Mouse (Mus musculus) thymus, adult 18-20 months (tissue): ENCODE data around the gene Stx8.

ENCODE experiments used
- DNase-seq, 2 experiments: peaks; one replicate each; pipeline ENCODE4 v3.0.0; 2022; ENCODE audit warnings: mixed read lengths in 2 of 2

The Stx8 gene

GRCm38 (mm10) chr11:67965905-67966878 is at the start of gene Stx8:
Stx8 (plus strand) TSS chr11:67966193.
- DNase-seq: peak; percentile 83 to 87

GRCm38 (mm10) chr11:67917126-67917525 is 48.9 kb upstream of the Stx8 start:
- no peak for DNase-seq

GRCm38 (mm10) chr11:67919593-67919992 is 46.4 kb upstream of the Stx8 start:
- no peak for DNase-seq

GRCm38 (mm10) chr11:67920226-67920960 is 45.6 kb upstream of the Stx8 start:
- DNase-seq: no peak

GRCm38 (mm10) chr11:67921091-67921826 is 44.7 kb upstream of the Stx8 start:
- DNase-seq: peak in 1 of 2 experiments; percentile 1

GRCm38 (mm10) chr11:67921827-67922754 is 43.9 kb upstream of the Stx8 start, which contains the start of gene Usp43:
Usp43 (minus strand) TSS chr11:67922153.
- peak; percentile 8 to 9 for DNase-seq

GRCm38 (mm10) chr11:67922755-67923125 is 43.3 kb upstream of the Stx8 start:
- DNase-seq: peak; percentile 56 to 65

- no peak for DNase-seq
Observed at GRCm38 (mm10) chr11:67923720-67924119, 42.3 kb upstream of the Stx8 start.

- DNase-seq: no peak
Observed at GRCm38 (mm10) chr11:67925000-67925399, 41.0 kb upstream of the Stx8 start.

GRCm38 (mm10) chr11:67926348-67927055 is 39.5 kb upstream of the Stx8 start:
- no peak for DNase-seq

- DNase-seq: no peak
Observed at GRCm38 (mm10) chr11:67932156-67932555, 33.8 kb upstream of the Stx8 start.

GRCm38 (mm10) chr11:67948229-67948628 is 17.8 kb upstream of the Stx8 start:
- DNase-seq: no peak

GRCm38 (mm10) chr11:67949475-67949874 is 16.5 kb upstream of the Stx8 start:
- DNase-seq: no peak

- no peak for DNase-seq
Observed at GRCm38 (mm10) chr11:67953604-67954003, 12.4 kb upstream of the Stx8 start.

GRCm38 (mm10) chr11:67954413-67954812 is 11.6 kb upstream of the Stx8 start:
- DNase-seq: no peak

GRCm38 (mm10) chr11:67964110-67964509 is 1.9 kb upstream of the Stx8 start:
- DNase-seq: no peak

- peak; percentile 67 to 75 for DNase-seq
Observed at GRCm38 (mm10) chr11:67965242-67965883, 630 bp upstream of the Stx8 start, which contains the start of gene Cfap52. Cfap52 (minus strand) TSS chr11:67965651.

- no peak for DNase-seq
Observed at GRCm38 (mm10) chr11:67967831-67968230, 1.8 kb downstream of the Stx8 start.

GRCm38 (mm10) chr11:67972606-67973005 is 6.6 kb downstream of the Stx8 start:
- no peak for DNase-seq

- no peak for DNase-seq
Observed at GRCm38 (mm10) chr11:67973225-67973624, 7.2 kb downstream of the Stx8 start.
